Mouse (Mus musculus) megakaryocyte-erythroid progenitor cell, adult 5 weeks (primary cell): ENCODE results near the gene Gm35315. TPM values are rescaled to one million over a fixed set of nuclear protein-coding genes. Genes with fewer than 3 reads are reported as not detected.

Experiments used
- polyA plus RNA-seq: library from polyadenylated mRNA; stranded (reverse); fragments of >175 nt; gene quantifications from 2 replicates; pipeline ENCODE4 v1.2.3, GENCODE M21; 2012

The Gm35315 gene
- polyA plus RNA-seq: 0.03 TPM in 1 of 2 replicates, not detected in the other

GRCm38 (mm10) chr5:110094030-110094846 is at the start of gene Gm35315:
Gm35315 (minus strand) TSS chr5:110094420.

DNA sequence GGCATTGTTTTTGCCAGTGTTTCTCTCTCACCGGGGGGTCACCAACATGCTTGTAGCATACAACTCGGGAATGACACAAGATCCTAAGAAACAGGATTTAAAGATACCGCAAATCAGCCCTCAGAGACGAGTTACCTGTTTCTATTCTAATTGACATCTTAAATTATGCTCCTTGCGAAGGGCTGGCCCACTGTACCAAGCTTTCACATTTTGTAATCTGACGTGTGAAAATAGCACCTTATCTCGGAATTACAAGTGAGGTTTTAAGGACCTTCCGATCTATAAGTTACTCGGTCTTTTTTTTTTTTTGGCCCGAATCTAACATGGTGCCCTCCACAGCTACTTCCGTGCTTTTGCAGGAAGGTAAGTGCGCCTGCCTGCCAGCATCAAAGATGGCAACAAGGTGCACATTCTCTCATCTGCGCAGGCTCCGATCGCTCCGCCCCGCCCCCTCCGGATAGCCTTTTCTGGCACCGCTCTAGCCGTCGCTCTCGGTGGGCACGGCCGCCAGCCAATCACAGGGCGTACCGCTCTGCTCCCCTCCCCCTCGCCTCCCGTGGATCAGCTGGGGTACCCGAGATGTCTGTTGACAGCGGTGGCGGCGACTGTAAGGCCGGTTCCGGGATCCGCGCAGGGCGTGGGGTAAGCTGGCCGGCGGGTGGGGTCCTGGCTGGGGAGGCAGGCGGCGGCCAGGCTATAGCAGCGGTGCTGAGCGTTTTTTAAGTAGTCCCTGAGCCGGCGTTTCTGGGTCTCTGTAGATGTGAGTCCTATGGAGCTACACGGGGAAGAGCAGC is 41.3 kb upstream of the Gm35315 start, which contains the start of gene Chfr:
Gene Chfr (plus strand): TSS at position 550 of the 794 bp plus-strand sequence.

DNA sequence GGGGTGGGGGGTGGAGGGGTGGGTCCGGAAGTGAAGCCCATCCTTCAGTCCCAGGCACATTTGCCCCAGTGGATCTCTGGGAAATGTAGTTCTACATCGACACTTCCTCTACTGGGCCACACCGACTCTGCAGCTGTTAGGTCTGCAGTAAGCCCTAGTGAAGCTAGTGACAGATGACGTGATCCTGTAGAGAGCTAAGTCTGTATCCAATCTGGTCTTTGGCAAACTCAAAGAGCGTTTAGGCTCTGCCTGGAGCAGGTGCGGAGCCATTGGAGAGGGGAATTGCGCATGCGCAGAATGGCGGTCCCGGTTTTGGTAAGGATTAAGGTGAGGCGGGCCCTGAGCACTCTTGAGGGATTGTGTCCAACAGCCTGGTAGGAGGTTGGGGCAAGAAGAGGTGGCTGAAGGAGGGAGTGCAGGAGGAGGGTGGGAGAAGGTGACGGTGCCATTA is 15.8 kb upstream of the Gm35315 start, which contains the start of gene Zfp605:
Gene Zfp605 (plus strand): TSS at position 102 of the 451 bp plus-strand sequence.

GRCm38 (mm10) chr5:110107581-110108304 is 13.5 kb upstream of the Gm35315 start, which contains the start of gene Gtpbp6:
Gtpbp6 (minus strand) TSS chr5:110108197.

DNA sequence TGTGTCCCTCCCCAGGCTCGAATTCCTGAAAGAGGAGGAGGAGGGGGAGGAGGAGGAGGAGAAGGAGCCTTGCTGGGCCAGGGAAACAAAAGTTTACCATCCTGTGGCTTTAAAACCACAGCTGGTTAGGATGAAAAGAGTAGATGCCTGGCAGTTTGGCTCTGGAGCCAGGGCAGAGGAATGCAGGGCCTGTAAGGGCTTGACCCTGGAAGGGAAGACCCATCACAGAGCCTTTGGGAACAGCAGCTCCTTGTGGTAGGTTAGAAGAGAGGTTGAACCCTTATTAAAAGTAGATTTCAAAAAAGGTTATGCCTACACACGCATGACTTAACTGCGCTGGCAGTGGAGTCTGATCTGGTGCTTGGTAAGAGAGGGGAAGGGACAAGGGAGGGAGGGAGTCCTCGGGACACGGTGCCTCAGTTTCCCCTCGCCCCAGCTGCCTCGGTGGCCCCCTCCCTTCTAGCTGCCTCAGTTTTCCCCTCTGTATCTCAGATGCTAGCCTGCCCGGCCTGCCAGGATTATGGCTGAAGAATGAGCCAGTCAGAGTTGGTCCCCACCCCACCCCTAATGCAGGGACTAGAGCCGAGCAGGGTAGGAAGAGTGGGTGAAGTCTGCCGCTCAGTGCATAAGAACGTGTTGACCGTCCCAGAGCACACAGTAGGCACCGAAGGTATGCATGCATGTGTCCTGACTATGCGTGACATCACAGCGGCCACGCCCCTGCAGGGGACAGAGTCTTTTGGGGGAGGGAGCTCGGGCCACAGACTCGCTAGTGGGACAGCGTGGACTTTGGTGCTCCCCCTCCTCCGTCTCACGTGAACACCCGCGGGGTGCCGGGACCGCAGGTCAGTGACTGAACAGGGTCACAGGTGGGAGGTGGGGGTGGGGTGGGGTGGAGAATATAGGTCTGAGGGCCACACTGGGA is 5.7 kb upstream of the Gm35315 start, which contains the start of gene Plcxd1:
Gene Plcxd1 (plus strand): TSS at position 314 of the 925 bp plus-strand sequence.

DNA sequence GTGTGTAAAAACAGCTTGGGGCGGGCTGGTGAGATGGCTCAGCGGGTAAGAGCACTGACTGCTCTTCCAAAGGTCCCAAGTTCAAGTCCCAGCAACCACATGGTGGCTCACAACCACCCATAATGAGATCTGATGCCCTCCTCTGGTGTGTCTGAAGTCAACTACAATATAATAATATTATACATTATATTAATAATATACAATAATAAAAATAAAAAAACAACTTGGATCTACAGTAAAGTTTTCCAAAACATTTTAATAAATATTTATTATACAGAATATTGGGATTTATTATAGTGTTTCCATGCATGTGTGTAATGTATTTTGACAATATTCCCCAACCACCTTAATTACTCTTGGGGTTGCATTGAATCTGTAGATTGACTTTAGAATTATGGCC is 21.8 kb downstream of the Gm35315 start, which contains the start of gene Gm17655:
Gene Gm17655 (minus strand): TSS at position 101 of the 400 bp plus-strand sequence.

Other genes starting within 250 kb of the Gm35315 start
- 0.28 and 0.30 TPM in 2 replicates for gene Gm15446, start 171.0 kb downstream of the Gm35315 start, polyA plus RNA-seq
- 0.65 and 1.6 TPM in 2 replicates for gene Zfp932, start 97.9 kb downstream of the Gm35315 start, polyA plus RNA-seq
- 0.09 TPM in 1 of 2 replicates, not detected in the other for gene Gm17655, start 21.9 kb downstream of the Gm35315 start, polyA plus RNA-seq
- 0.08 and 0.09 TPM in 2 replicates for gene Plcxd1, start 5.5 kb upstream of the Gm35315 start, polyA plus RNA-seq
- gene Gtpbp6, start 13.8 kb upstream of the Gm35315 start, polyA plus RNA-seq: 86.3 and 108 TPM in 2 replicates
- 0.37 and 0.67 TPM in 2 replicates for gene Zfp605, start 15.7 kb upstream of the Gm35315 start, polyA plus RNA-seq
- gene Chfr, start 41.4 kb upstream of the Gm35315 start, polyA plus RNA-seq: 43.5 and 55.3 TPM in 2 replicates
- 3.3 and 3.5 TPM in 2 replicates for gene Golga3, start 82.3 kb upstream of the Gm35315 start, polyA plus RNA-seq
- gene Ankle2, start 136.6 kb upstream of the Gm35315 start, polyA plus RNA-seq: 14.0 and 15.1 TPM in 2 replicates
- gene Pgam5, start 175.5 kb upstream of the Gm35315 start, polyA plus RNA-seq: 11.6 and 13.4 TPM in 2 replicates
- gene Pxmp2, start 191.8 kb upstream of the Gm35315 start, polyA plus RNA-seq: 12.7 and 13.9 TPM in 2 replicates
- gene Pole, start 191.9 kb upstream of the Gm35315 start, polyA plus RNA-seq: 15.1 and 23.6 TPM in 2 replicates
- gene P2rx2, start 248.8 kb upstream of the Gm35315 start, polyA plus RNA-seq: not detected in 2 replicates